Mouse (Mus musculus) cerebellum, adult 9-11 months (tissue): ENCODE results near the gene Msi1.

Experiments used
- DNase-seq: peaks from one replicate; pipeline ENCODE4 v3.0.0; 2022

The Msi1 gene

DNA sequence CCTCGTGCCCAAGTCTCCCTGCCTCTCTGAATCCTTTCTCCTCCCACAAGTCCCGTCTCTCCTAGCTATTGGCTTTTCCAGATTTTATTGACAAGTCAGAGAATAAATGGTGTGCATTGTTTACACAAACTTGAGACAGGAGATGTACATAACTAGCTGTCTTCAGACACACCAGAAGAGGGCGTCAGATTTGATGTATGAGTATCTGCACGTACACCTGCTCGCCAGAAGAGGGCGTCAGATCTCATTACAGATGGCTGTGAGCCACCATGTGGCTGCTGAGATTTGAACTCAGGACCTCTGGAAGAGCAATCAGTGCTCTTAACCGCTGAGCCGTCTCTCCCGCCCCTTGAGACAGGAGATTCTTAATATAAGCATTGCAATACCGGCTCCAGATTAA is 43.8 kb downstream of the Msi1 start:
- DNase-seq = no peak

DNA sequence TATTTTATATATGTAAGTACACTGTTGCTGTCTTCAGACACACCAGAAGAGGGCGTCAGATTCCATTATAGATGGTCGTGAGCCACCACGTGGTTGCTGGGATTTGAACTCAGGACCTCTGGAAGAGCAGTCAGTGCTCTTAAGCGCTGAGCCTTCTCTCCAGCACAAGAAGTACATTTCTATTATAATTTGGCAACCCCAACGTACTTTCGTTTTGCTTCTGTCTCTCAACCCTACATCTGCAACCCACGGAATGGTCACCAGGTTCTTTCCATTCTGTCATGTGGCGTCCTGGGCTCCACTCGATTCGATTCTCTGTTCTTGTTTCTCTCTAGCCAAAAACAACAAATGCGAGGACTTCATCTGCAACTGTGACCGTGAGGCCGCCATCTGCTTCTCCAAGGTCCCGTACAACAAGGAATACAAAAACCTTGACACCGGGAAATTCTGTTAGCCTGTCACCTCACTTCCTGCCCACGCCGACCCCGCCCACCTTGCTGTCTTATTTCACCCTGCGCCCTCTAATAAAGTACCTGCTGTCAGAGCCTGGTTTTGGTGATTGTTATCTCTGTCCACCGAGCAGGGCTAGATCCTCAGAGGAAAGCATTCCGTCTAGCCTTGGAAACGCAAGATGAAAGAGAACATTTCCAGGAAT is 44.9 kb downstream of the Msi1 start:
- no peak for DNase-seq

- peak; percentile 66 for DNase-seq
These were observed 46.1 kb downstream of the Msi1 start for GRCm38 (mm10) chr5:115475337-115476106.

- DNase-seq = no peak
These were observed 46.8 kb downstream of the Msi1 start for GRCm38 (mm10) chr5:115476107-115476727.

GRCm38 (mm10) chr5:115479561-115479960 is 50.2 kb downstream of the Msi1 start:
- peak; percentile 34 for DNase-seq

DNA sequence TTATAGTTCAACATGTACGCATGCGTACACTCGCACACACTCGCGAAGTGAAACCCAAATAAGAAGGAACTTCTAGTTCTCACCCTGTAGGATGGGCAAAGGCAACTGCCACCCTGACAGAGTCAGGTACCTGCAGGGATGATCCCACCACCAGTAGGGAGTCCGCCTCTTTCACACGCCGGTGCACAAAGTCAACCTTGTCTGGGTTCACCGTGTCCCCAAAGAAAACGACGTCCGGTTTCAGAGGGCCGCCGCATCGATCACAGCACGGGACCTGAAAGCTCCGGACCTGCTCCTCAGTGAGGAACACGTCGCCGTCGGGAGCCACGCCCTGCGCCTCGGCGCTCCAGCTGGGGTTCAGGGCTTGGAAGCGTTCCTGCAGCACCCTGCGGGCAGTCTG is 50.7 kb downstream of the Msi1 start:
- peak; percentile 62 for DNase-seq

DNA sequence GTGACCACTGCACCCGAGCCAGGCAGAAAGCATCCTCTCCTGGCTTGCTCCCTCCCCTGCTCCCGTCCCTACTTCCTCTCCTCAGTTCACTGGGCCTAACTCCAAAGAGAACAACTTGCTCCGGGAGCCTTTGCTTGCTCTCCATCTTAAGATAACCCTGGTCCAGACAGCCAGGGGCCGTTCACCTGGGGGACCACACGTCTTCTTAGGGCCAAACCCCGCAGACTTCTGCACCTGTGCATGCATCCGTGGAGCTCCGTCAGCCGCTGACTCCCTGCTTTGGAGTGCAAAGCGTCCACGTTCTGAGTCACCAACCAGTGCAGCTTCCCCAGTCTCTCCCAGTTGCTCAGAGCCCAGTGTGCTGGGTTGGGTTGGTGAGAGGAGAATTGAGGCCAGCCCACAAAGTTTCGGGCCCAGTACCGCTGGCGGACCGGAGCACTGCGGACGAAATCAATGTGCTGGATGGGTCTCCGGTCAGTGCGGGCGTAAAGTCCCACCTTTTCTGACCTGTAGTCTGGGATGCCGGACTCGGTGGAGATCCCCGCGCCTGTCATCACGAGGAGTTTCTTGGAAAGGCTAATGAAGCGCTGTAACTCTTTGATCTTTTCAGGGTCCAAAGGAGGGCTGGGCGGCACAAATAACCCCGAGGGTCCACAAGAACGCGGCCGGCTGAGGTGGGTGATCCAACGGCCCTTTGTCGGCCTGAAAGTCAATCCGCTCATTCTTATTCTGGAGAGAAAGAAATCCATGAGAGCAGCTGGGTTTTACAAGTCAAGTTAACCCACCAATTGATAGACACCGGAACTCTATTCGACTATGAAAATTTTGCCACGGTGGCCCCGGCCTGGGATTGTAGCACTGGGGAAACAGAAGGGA is 53.2 kb downstream of the Msi1 start:
- peak; percentile 59 for DNase-seq

GRCm38 (mm10) chr5:115483385-115483784 is 54.0 kb downstream of the Msi1 start:
- peak; percentile 33 for DNase-seq

DNA sequence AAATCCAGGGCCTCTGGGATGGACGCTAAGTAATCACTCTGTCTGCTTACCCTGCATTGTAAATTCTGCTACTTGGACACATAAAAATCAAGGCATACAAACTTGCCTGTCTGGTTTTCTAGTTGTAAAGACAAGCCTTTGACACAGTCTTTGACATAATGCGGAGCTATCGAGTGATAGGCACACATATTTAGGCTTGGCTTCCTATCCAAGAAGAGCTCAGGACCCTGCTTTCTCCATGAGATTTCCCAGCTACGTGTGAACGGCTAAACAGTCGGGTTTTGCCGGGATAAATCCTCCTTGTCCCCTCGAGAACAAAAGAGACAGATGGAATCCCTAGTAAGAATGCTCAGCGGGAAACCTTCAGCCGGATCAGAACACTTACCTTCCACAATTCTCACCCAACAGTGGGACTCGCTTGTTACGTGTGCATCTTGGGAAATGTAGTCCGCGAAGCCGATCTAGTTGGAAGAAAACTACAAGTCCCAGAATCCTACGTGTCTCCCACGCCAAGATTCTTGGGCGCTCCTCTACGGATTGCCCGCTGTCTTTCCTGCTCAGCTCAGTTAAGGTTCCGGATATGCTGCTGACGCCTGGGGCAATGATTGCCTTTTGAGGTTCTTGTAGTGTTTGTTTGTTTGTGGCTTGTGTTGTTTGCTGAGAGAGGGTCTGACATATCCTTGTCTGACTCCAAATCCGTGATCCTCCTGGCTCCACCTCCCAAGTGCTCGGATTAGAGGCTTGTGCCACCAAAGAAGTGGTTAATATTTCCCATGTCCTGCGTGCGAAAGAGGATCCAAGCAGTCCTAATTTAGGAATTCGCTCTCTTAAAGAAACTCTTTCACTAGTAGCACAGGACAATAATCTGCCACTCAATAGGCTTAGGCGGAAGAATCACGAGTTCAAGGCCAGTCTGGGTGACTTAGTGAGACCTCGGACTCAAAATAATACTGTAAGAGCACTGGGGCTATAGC is 54.8 kb downstream of the Msi1 start, which contains the start of gene Sirt4:
Gene Sirt4 (minus strand): TSS at position 779 of the 974 bp plus-strand sequence.
- DNase-seq = peak; percentile 94

GRCm38 (mm10) chr5:115484996-115485395 is 55.6 kb downstream of the Msi1 start:
- DNase-seq = peak; percentile 60

DNA sequence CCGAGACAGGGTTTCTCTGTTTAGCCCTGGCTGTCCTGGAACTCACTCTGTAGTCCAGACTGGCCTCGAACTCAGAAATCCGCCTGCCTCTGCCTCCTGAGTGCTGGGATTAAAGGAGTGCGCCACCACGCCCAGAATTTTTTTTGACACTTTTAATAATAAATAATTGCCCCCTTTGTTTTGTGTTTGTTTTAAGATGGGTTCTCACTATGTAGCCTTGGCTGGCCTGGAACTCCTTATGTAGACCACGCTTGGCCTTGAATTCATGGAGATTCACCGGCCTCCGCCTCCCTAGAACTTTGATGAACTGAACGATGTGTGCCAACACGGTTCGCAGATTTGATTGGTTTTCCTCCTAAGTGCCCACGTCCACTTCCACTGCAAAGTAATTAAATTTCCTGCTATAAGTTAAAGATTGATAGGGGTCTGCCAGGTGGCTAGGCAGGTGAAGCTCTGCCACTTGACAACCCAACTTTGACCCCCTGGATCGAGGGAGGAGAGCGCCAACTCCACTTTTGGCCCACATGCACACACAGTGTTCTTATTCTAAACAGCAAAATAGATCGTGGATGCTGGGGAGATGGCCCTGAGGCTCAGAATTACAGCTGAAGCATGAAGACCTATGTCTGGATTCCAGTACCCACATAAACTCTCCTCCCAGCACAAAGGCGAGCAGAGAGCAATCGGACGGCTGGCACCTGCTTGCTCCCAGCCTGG is 56.2 kb downstream of the Msi1 start:
- peak; percentile 62 for DNase-seq

DNA sequence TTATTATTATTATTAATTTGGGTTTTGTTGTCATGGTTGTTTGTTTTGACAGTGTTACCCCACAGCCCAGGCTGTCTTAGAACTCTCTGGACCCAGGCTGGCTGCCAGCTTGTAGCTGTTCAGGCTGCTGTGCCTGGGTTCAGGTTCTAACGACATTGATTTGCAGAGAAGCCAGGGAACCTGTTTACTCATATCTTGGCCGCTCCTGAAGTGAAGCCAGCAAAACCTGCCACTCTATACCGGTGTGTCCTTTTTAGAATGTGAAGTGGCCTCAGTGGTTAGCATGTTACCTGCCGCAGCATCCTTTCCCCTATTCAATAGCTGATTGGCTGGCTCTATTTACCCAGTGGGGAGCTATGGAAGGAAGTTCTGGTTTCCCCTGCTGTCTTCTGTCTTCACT is 57.3 kb downstream of the Msi1 start:
- peak; percentile 59 for DNase-seq

- peak; percentile 50 for DNase-seq
These were observed 58.0 kb downstream of the Msi1 start for GRCm38 (mm10) chr5:115487353-115487752.

DNA sequence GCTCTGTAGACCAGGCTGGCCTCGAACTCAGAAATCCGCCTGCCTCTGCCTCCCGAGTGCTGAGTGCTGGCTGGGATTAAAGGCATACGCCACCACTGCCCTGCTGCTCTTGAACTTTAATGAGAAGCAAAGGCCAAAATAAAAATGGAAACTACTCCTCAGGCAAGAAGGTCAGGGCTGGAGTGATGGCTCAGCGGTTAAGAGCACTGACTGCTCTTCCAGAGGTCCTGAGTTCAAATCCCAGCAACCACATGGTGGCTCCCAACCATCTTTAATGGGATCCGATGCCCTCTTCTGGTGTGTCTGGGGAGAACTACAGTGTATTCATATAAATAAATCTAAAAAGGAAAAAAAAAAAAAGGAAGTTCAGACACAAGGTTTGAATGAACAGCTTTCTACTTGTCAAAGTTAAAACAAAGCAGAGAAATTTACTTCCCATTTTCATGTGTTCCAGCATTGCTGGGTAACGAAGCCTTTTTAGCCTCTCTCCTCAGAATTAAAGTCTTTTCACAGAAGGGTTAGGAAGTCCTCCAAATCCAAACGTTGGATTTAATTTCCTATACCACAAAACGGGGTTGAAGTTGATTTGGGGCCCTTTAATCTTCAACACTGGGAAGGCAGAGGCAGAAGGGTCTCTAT is 58.7 kb downstream of the Msi1 start:
- peak; percentile 45 for DNase-seq

- peak; percentile 89 for DNase-seq
These were observed 59.7 kb downstream of the Msi1 start for GRCm38 (mm10) chr5:115488841-115489698.

DNA sequence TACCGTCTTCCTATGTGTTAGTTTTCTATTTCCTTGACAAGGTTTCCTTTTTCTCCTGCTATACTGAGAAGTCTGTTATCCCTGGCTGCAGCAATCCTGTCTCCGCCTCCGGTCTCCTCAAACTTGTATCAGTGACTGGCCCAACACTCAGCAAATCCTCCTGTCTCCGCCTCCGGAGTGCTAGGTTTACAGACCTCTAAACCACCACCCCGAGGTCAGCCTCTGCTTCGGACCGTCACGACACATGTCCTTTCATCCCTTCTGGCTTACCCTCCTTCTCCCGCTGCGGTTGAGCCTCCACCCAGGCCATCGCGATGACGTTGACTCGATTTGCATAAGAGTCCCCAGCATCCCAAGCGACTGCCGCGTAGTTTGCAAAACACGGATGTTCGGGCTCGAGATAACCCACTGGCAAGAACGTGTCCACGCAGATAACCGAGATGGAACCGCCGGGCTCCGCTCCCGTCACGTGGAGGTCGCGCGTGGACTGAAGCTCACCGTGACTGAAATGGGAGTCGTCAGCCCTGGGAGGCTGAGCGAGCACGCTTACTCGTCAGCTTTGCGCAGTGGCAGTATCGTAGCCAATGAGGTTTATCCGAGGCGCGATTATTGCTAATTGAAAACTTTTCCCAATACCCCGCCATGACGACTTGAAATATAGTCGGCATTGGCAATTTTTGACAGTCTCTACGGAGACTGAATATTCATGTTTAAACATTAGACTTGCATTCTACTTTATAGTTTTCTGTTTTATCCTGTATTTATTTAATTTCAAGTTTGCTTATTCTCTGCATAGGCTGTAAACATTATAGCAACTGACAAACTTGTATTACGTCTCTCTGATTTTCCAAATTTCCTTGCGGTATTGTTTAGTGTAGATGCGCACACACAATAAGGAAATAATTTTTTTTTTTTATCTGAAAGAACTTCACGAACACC is 60.6 kb downstream of the Msi1 start:
- peak; percentile 95 for DNase-seq

GRCm38 (mm10) chr5:115490638-115491000 is 61.2 kb downstream of the Msi1 start:
- peak; percentile 32 for DNase-seq

- no peak for DNase-seq
These were observed 61.7 kb downstream of the Msi1 start for GRCm38 (mm10) chr5:115491076-115491475.
